ENCODE assay signal across 17 mouse cellular contexts in genomic region chr5:129553642-129554041, GRCm38 (mm10).
"Had no signal": no experiment of that assay in that cellular context is flagged by ENCODE, and none has a peak within 500 bp of the region (broad histone marks: within the 10 kb centered on the region; RNA-seq: fewer than 3 reads in every experiment).

No protein-coding gene starts in this region.

- DNase-seq: liver, postnatal 0 days; lung, adult 2 months; lung, postnatal 14 days; lung, postnatal 36 days; thymus, adult 2 months; thymus, postnatal 25 days; thymus, postnatal 4 days had no signal

- H3K27ac ChIP-seq: liver, embryonic 15.5 days; lung, embryonic 15.5 days; macrophage; midbrain, embryonic 13.5 days; midbrain, embryonic 15.5 days; neural tube, embryonic 13.5 days; neural tube, embryonic 15.5 days; stomach, embryonic 15.5 days; stomach, postnatal 0 days had no signal

- H3K4me3 ChIP-seq: liver, embryonic 15.5 days; lung, embryonic 15.5 days; megakaryocyte, embryonic 14.5 days; midbrain, embryonic 13.5 days; midbrain, embryonic 15.5 days; neural tube, embryonic 13.5 days; neural tube, embryonic 15.5 days; stomach, embryonic 15.5 days had no signal
